Mouse (Mus musculus) cerebellum, adult 9-10 months (tissue): ENCODE measurements around the gene Meis2.

Experiments
- DNase-seq: peaks from one replicate; pipeline ENCODE4 v3.0.0; 2022

Gene Meis2

GRCm38 (mm10) chr2:115993877-115994276 is 71.8 kb downstream of the Meis2 start:
- no peak for DNase-seq

GRCm38 (mm10) chr2:115989249-115989648 is 76.4 kb downstream of the Meis2 start:
- no peak for DNase-seq

GRCm38 (mm10) chr2:115988448-115988847 is 77.2 kb downstream of the Meis2 start:
- no peak for DNase-seq

- no peak for DNase-seq
Observed at GRCm38 (mm10) chr2:115984952-115985351, 80.7 kb downstream of the Meis2 start.

- no peak for DNase-seq
Observed at GRCm38 (mm10) chr2:115984487-115984886, 81.2 kb downstream of the Meis2 start.

GRCm38 (mm10) chr2:115980490-115980889 is 85.1 kb downstream of the Meis2 start:
- no peak for DNase-seq

GRCm38 (mm10) chr2:115979683-115980476 is 85.8 kb downstream of the Meis2 start:
- DNase-seq, result no peak

- DNase-seq, result no peak
Observed at GRCm38 (mm10) chr2:115978666-115979065, 87.0 kb downstream of the Meis2 start.

- DNase-seq, result no peak
Observed at GRCm38 (mm10) chr2:115971296-115971805, 94.3 kb downstream of the Meis2 start.

- DNase-seq, result no peak
Observed at GRCm38 (mm10) chr2:115970091-115970820, 95.4 kb downstream of the Meis2 start.

- DNase-seq, result no peak
Observed at GRCm38 (mm10) chr2:115969201-115969600, 96.4 kb downstream of the Meis2 start.

- no peak for DNase-seq
Observed at GRCm38 (mm10) chr2:115964911-115965310, 100.7 kb downstream of the Meis2 start.

GRCm38 (mm10) chr2:115963293-115963835 is 102.3 kb downstream of the Meis2 start:
- no peak for DNase-seq

GRCm38 (mm10) chr2:115962728-115963127 is 102.9 kb downstream of the Meis2 start:
- no peak for DNase-seq

- no peak for DNase-seq
Observed at GRCm38 (mm10) chr2:115962113-115962512, 103.5 kb downstream of the Meis2 start.

- no peak for DNase-seq
Observed at GRCm38 (mm10) chr2:115960615-115961014, 105.0 kb downstream of the Meis2 start.

- no peak for DNase-seq
Observed at GRCm38 (mm10) chr2:115956786-115957185, 108.9 kb downstream of the Meis2 start.

- no peak for DNase-seq
Observed at GRCm38 (mm10) chr2:115950645-115951044, 115.0 kb downstream of the Meis2 start.

GRCm38 (mm10) chr2:115948630-115949426 is 116.8 kb downstream of the Meis2 start:
- no peak for DNase-seq

GRCm38 (mm10) chr2:115947714-115948226 is 117.9 kb downstream of the Meis2 start:
- no peak for DNase-seq

GRCm38 (mm10) chr2:115943044-115943443 is 122.6 kb downstream of the Meis2 start:
- no peak for DNase-seq

- DNase-seq, result no peak
Observed at GRCm38 (mm10) chr2:115939849-115940248, 125.8 kb downstream of the Meis2 start.
